Mouse (Mus musculus): ENCODE results near the gene Rpn1.

DNA sequence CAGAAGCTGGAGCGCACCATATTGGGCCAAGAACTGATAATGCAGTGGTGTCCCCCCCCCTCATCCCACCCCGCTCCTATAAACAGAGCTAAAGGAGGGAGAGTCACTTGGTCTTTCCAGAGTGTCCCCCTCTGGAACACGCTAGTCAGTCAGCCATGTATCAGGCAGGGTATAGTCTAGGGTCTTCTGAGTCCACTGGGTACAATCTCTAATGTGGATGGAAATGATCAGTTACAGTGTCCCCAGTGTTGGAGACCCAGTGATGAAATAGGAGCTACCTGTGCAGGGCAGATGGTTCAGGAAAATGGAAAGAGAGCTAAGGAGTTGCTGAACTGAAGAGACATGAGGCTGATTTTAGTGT, 38.9 kb upstream of the Rpn1 start:
- no peak for TF ChIP-seq POLR2AphosphoS2 (IDR thresholded peaks at IDR 0.05; ENCODE audit: insufficient read length, low read depth)
- TF ChIP-seq POLR2A (IDR thresholded peaks at IDR 0.05; ENCODE audit: insufficient read length, low read depth): no peak
- TF ChIP-seq TCF12 (IDR thresholded peaks at IDR 0.05; ENCODE audit: insufficient read depth, poor library complexity, severe bottlenecking): no peak
- TF ChIP-seq USF1 (IDR thresholded peaks at IDR 0.05; ENCODE audit: low read depth): no peak
- no peak for TF ChIP-seq CEBPB (IDR thresholded peaks at IDR 0.05; ENCODE audit: insufficient read depth, poor library complexity, severe bottlenecking)
- TF ChIP-seq MYOG (IDR thresholded peaks at IDR 0.05; ENCODE audit: control insufficient read depth in 1 of 3, insufficient read depth in 1 of 3, insufficient read length in 2 of 3, low read depth in 2 of 3): no peak
- TF ChIP-seq MAX (IDR thresholded peaks at IDR 0.05; ENCODE audit: low read depth): no peak
- TF ChIP-seq REST (IDR thresholded peaks at IDR 0.05; ENCODE audit: insufficient read depth, insufficient read length): no peak
- no peak for TF ChIP-seq TCF3 (IDR thresholded peaks at IDR 0.05; ENCODE audit: insufficient read length, low read depth)
- no peak for TF ChIP-seq E2F4 (IDR thresholded peaks at IDR 0.05; ENCODE audit: insufficient read depth)
- no peak for TF ChIP-seq SRF (IDR thresholded peaks at IDR 0.05; ENCODE audit: control insufficient read depth, insufficient read length, low read depth)

All from myocyte (in vitro differentiated cells).